Mouse (Mus musculus) CD8-positive naive resting alpha-beta T cell, adult 2 months (primary cell): ENCODE results near the gene Cep72.
"Not testable (repeated sequence)": the region's sequence is repeated elsewhere in the genome, so short reads cannot be mapped to it uniquely, and the experiment has no call there.

Source experiments
- DNase-seq, 2 experiments: peaks; one replicate each; pipeline ENCODE4 v3.0.0; 2022; ENCODE audit warnings: low read depth in 2 of 2, low spot score in 2 of 2

Cep72 gene

DNA sequence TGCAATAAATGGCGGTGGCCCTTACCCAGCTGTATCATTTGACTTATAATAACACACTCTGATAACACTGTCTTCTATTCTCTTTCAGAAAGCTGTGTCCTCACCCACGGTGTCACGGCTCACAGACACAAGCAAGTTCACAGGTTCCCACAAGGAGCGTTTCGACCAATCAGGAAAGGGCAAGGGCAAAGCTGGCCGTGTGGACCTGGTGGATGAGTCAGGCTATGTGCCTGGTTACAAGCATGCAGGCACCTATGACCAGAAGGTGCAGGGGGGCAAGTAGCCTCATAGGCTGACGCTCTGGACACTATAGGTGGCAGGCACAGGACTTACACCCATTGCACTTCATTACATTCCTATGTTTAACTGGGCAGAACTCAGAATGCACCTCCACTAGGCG lies 31.0 kb downstream of the Cep72 start:
- no peak for DNase-seq

DNA sequence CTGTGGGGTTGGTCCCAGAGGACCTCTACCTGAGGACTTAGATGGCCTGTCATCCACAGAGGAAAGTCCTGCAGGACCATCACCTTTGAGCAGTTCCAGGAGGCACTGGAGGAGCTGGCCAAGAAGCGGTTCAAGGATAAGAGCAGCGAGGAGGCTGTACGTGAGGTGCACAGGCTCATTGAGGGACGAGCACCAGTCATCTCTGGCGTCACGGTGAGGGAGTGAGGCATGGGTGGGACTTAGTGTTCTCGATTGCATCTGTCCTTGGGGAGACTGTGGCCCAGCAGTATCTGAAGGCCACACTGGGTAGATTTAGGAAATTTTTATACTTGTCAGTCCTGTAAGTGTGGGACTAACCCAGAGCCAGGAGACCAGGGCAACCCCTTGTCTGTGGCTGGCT lies 31.4 kb downstream of the Cep72 start:
- no peak for DNase-seq

DNA sequence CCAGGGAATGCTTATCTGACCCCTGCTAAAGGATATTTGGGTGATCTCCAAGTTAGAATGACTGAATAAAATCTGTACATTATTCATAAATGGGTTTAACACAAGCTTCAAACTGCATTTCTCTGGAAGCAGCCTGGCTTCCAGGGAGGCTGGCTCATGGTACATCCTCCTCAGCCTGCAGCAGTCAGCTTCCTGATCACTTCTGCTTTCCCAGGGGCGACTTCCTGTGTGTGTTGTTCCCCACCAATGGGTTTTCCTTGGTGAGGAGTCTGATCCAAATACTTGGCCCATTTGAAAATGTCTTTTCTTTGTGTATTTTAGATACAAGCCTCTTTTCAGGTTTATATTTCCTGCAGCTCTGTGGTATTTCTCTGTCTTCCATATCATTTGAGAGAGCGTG lies 33.1 kb downstream of the Cep72 start:
- no peak for DNase-seq

DNA sequence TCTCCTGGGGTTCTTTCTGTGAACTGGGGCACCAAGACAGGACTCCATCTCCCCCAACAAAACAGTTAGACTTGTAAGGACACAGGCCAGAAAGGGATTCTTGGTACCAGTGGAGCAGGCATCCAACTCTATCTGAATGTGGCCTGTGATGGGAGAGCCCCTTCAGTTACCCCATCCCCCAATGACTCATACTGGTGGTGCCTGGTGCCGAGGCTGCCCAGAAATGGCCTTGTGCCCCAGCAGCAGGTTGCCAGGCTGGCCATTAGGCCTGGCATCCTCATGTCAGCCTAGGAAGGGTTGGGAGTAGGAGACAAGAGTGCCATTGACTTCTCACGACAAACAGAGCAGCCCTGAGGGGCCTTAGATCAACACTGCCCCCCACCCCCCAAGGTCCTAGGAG lies 34.0 kb downstream of the Cep72 start:
- no peak for DNase-seq

DNA sequence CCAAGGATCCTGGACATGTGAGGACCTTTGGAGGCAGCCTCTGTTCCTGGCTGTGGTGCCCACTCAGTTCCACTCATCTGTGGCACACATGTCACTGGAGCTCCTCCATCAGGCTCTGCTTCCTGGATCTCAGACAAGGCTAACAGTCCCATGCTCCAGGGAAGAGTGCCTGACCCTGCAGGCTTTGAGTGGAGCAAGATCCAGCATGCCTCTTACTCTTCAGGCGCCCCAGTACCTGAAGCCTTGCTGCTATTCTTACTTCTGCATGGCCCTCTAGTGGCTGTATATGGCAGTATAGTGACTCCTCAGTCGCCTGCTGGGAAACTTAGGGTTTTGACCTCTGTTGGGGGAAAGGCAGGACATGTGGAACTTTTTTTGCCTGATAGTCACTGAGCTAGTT lies 35.9 kb downstream of the Cep72 start:
- peak in 1 of 2 experiments; percentile 17 for DNase-seq

DNA sequence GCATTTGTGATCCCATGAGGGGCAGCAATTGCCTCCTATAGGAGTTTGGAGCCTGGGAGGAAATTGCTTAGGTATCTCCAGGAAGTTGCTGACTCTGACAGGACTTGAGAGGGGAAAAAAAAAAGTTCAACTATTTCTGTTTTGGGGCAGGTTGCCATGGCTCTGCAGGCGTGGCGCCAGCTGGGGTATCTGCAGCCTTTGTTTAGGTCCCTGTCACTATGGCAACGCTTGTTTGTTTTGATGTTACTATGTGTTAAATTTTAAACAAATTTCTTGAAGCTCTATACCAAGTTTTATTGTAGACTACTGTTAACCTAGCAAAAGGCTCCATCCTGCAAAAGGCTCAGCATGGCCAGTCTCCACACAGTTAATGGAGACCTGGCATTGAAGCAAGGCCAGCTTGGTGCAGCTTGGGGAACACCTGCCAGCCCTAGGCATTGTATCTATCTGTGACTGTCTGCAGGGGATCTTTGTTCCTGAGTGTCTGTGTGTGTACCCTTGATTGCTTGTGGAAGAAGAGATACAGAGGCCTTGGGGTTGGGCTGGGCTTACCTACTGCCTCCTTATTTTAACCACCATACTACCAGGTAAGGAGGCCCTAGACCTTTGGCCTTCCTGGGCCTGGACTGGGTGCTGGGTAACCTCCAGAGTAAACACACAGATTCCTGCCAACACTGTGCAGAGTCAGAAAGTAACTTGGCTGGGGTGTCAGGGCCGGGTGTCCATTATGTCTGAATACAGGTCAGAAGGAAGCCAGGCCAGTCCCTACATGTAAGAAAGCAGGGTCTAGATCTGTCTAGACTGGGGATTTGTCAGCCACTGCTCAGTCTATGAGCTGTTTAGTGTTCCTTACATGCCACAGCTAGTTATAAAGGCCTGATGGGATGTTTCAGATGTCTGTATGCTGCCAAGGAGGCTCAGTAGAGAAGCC lies 36.7 kb downstream of the Cep72 start:
- DNase-seq = peak; percentile 16 to 32

DNA sequence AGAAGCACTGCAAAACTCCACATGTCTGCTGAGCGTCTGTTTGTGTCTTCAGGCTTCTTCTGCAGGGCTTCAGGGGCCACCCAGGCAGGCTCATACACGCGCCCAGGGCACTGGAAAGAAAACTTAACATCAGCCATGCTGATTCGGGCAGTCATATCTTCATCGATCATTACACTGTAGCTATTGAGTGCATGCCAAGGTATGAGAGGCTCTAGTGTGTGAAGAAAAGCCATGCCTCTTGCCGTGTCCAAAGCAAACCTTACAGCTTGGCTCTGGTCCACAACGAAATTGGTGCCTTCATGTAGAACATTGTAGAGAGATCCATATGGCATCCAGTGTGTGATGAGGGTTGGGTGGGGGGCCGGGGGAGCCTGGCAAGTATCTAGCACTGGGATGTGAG lies 43.1 kb downstream of the Cep72 start:
- not testable (repeated sequence) for DNase-seq

DNA sequence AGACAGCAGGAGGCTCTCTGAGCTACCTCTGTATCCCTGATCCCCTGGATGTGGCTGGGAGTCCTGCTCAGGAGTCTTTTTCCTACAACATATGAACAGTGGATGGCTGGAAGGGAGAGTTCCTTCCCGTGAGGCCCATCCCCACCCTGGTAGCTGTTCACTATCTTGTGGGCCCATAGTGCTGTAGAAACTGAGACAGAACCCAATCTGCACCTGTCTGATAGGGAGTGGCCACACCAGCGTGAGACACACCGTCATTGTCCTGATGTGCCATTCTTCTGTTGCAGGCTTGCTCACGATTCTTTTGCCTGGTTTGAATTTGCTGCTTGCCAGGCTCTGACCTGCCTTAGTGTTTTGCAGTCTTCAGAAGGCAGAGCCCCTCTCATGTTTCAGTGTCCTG lies 44.7 kb downstream of the Cep72 start:
- DNase-seq = no peak

DNA sequence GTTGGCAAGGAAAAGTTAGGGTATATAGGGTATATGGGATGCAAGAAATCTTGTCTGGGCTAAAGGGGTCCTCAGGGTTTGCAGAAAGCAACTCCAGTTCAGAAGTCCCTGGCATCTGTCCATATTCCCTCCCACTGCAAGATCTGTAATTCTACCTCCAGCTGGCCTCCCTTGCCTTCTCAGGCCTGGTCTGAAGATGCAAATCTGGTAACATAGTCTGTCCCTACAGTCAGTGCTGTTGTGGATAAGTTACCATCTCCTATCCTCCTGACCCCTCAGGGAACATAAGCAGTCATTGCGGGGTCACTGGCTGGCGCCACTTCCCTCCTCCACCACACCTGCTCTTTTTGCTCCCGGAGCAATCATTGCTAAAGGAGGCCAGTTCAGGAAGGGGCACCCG lies 46.2 kb downstream of the Cep72 start:
- DNase-seq = no peak

DNA sequence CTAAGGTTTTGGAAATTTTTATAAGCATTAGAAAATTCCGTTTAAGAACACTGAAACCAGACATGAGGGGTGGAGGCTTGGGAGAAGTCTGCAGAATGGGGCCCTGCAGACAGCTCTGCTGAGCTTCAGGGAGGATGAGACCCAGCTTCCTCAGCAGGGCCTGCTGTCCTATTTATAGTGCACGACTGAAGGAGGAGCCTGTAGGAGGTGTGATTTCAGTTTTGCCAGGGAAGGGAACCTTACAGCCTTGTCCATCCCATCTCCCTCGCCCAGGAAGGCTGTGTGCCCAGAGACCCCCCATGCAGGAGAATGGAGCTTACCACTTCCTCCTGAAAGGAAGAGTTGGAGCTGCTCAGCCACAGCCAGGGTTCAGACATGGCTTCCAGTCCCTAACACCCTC lies 51.4 kb downstream of the Cep72 start:
- DNase-seq = no peak

DNA sequence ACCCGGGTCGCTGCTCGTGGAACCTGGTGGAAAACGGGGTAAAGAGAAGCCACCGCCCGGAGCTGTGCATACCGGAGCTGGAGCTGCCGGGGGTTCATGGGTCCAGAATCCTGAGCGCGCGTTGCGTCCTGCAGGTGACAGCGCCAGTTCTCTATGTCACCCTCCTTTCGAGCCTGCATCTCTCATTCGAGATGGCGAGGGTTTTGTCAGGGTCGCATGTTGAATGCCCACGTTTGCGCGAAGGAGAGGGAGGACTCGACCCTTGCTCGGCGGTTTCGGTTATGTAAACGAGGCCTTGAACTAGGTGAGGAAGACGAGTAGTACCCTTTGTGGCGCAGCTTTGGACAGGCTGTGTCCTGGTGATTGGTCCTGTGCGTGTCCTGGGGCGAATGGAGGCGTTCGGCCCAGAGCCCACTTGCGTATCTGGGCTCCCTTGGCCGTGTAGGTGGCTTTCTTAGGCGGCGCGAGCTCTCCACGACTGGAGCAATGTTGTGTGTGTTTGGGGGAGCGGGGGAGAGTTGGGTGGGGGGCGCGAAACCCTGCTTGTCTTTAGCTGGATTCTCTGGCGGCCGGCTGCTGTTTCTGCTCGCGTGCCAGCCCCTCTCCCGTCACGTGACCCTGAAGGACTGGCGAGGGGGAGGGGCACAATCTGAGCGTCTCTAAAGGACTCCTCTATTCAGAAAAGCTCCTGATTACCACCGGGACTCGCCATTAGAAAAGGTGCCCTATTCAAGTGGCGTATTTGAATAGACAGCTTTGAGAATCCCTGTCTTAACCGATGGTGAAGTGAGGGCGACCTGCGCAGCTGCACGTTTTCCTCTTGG lies 52.1 kb downstream of the Cep72 start:
- DNase-seq = no peak

DNA sequence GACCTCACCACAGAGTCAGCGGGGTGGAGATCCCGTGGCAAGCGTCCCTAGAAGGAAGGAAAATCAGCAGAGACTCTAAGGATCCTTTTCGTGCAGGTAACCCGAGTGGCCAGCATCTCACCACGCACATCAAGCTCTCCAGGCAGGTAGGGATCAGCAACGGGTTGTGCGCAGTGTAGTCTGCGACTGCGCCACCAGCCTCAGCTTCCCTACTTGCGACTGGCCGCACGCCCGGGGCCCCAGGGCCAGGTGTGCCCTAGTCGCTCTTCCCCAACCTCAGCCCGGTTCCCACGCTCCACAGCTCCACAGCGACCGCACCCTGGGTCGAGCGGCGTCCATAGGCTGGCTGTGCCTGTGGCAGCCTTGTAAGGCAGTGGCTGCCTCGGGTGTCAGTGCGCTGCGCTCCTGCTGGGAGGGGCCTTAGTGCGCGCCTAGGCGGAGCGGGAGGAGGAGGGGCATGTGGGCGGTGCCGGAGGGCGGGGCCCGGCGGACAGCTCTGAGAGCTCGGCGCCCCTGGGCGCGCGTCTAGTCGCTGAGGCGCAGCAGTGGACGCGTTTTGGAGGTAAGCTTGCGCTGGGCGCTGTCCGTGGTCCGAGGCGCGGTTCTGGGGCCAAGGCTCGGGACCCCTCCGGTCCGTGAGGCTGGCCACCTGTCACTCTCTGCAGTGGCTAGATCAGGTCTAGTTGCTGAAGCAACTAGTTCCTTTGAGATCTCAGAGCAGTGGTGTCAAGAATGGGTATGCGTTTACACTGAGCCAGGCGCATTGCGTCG lies 53.0 kb downstream of the Cep72 start, which contains the start of gene Tppp:
Tppp (plus strand) TSS at position 460 of the 771 bp plus-strand sequence.
- DNase-seq = peak; percentile 77 to 85

DNA sequence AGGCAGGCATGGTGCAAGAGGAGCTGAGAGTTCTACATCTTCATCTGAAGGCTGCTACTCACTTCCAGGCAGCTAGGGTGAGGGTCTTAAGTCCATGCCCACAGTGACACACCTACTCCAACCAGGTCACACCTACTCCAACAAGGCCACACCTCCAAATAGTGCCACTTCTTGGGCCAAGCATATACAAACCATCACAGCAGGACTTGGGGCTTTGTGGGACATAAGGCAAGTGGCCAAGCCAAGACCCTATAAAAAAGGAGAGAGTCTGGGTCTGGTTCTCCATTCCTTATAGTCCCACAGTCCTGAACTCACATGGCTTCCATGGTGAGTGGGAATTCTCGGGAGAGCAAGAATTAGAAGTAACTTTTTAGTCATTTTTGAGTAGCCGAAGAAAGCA lies 53.9 kb downstream of the Cep72 start:
- DNase-seq = not testable (repeated sequence)

DNA sequence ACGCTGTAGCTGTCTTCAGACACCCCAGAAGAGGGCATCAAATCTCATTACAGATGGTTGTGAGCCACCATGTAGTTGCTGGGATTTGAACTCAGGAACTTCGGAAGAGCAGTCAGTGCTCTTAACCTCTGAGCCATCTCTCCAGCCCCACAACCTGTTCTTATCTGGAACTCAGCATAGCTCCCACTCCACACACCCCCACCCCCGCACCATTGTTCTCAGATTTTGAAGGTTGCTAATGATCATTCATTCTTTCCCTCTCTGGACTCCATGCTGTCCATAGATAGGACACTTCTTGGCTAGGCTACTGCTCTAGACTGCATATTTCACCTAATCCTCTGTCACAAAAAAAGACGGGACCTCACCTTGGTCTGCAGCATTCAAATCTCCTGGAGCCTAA lies 55.2 kb downstream of the Cep72 start:
- DNase-seq = not testable (repeated sequence)

DNA sequence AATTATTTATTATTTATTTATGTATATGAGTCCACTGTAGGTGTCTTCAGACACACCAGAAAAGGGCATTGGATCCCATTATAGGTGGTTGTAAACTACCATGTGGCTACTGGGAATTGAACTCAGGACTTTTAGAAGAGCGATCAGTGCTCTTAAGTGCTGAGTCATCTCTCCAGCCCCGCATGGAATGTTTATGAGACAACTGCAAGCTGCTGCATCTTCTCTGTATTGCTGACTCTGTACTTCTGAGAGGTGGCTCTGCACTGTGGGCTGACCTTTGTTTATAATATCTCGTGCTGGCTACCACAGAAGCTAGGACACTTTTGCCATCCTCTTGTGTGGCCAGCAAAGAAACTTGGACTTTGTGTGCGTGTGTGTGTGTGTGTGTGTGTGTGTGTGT lies 60.6 kb downstream of the Cep72 start:
- DNase-seq = no peak

DNA sequence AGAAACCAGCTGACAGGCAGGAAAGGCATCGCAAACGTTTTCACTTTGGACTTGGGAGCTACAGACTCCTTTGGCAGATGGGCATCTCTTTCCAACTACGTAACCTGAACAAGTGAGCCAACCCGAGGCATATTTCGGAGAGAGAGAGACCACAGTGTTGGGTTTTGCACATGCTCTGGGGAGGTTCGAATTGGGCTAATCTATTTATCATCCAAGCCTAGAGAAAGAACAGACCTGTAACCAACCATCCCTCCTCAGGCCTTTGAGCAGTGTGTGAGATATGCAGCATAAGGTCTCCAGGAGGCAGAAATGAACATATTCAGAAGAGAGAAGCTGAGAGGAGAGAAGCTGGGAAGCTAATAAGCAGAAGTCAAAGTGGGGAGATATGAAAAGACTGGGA lies 61.1 kb downstream of the Cep72 start:
- no peak for DNase-seq

DNA sequence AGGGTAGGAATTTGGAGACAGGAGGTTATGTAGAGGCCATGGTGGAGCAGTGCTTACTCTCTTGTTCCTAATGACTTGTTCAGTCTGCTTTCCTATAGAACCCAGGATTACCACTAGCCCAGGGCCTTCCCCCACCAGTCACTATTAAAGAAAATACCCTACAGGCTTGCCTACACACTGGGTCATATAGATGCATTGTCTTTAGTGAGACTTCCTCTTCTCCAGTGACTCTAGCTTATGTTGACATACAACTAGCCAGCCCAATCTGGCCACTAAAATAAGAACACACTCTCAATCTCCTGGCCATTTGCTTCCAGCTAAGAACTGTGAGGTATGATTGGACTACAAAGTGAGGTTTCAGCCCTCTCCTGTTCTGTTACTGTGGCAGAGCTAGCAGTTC lies 61.6 kb downstream of the Cep72 start:
- DNase-seq = no peak

DNA sequence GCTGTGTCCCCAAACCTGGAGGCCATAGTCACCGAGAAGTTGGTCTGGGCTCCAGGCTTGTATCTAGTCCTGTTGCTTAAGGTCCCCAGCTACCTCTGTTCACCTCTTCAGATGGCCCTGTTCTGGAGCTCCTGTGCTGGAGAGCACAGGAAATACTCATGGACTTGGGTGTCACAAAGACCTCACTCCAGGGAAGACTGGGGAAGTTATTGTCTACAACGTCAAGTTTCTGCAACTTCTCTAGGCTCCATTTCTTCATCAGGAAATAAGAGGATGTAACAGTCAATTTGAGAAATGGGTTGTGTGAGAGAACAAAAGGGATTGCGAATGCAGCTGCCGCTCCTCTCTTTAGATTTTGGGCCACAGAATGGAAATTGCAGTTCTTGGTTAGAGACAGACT lies 65.6 kb downstream of the Cep72 start:
- DNase-seq = no peak

DNA sequence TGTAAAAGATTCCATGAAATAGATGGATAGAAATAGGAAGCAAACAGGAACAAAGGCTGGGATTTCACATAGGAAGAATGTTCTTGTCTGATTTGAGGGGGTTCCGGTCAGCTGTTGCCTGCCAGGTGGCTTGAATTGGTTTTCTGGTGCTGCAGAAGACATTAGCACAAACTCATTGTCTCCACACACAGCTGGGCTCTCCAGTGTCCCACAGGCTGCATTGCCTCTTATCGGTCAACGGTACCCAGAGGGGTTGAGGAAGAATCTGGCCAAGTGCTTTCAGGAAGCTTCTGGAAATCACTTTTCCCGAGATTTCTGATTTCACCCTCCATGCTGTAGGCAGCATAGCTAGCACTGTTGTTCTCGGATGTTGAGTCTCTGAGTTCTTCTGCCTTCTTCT lies 70.8 kb downstream of the Cep72 start:
- no peak for DNase-seq

DNA sequence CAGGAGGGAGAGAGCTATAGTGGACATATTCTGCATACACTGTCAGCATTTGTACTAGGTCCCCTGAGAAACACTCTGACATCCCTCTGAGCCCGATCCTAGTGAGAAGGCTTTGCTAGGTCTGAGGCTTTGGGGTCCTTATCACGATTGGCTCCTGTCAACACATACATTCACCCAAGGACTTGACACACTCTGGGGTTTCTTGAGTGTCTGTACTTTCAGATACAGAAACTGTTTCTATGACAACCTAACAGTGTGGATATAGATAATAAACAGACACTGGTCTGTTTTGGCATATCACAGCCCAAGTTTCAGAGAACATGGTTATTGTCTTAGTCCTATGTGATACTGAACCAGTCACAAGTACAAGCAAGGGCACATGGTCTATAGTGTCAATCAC lies 71.3 kb downstream of the Cep72 start:
- DNase-seq = no peak

DNA sequence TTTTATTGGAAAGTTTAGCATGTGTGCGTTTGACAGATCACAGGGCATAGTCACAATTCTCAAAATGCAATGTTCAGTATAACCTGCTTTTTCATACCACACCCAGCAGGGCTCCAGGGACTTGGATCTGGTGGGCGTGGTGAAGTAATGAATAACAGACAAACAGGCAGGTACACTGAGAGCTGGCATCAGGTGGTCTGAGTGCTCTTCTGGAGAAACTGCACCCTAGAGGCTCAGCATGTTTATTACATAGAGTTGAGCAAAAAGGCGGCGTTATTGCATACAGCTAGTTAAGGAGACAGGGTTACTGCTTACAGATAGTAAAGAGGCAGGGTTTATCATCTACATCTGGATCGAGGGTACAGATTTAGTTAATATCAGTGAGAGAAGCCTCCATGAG lies 71.8 kb downstream of the Cep72 start:
- no peak for DNase-seq
